Mouse (Mus musculus): Measurements from ENCODE around the gene Serpinb9b. TPM values are rescaled to one million over a fixed set of nuclear protein-coding genes. Genes with fewer than 3 reads are reported as not detected.
"Not testable (repeated sequence)": the region's sequence is repeated elsewhere in the genome, so short reads cannot be mapped to it uniquely, and the experiment has no call there.

The Serpinb9b gene
- polyA plus RNA-seq, 1 experiment from 2014 or later = 0.29 TPM

- no peak overlapping the region for H3K27ac ChIP-seq (ENCODE audit: low read depth, low read length)
- no peaks in the 10 kb centered on the region for H3K9me3 ChIP-seq (ENCODE audit: control insufficient read depth, low read length)
- 58% methylated on average over 2 of the region's 2 CpGs for WGBS
- H3K27me3 ChIP-seq (ENCODE audit: control insufficient read depth, insufficient read depth, low read length) = no peaks in the 10 kb centered on the region
- H3K9ac ChIP-seq (replicated peaks; ENCODE audit: low read depth, low read length) = no peak overlapping the region
- ATAC-seq (ENCODE audit: low read depth) = no peak
- H3K36me3 ChIP-seq (ENCODE audit: control insufficient read depth, insufficient read depth, low read length) = no peaks in the 10 kb centered on the region
- H3K4me3 ChIP-seq (ENCODE audit: low read depth, low read length) = no peak overlapping the region
- no peak overlapping the region for H3K4me2 ChIP-seq (ENCODE audit: low read depth, low read length)
- no peaks in the 10 kb centered on the region for H3K4me1 ChIP-seq (ENCODE audit: control insufficient read depth, insufficient read depth, low read length)
Observed at GRCm38 (mm10) chr13:33028146-33028545, 930 bp downstream of the Serpinb9b start.

- no peak overlapping the region for H3K9ac ChIP-seq (replicated peaks; ENCODE audit: low read depth, low read length)
- no peaks in the 10 kb centered on the region for H3K9me3 ChIP-seq (ENCODE audit: control insufficient read depth, low read length)
- H3K27ac ChIP-seq (ENCODE audit: low read depth, low read length) = no peak overlapping the region
- no peaks in the 10 kb centered on the region for H3K4me1 ChIP-seq (ENCODE audit: control insufficient read depth, insufficient read depth, low read length)
- H3K4me2 ChIP-seq (ENCODE audit: low read depth, low read length) = no peak overlapping the region
- no peak for ATAC-seq (ENCODE audit: low read depth)
- no peak overlapping the region for H3K4me3 ChIP-seq (ENCODE audit: low read depth, low read length)
- WGBS = 79% methylated on average over 2 of the region's 2 CpGs
- H3K36me3 ChIP-seq (ENCODE audit: control insufficient read depth, insufficient read depth, low read length) = no peaks in the 10 kb centered on the region
- no peaks in the 10 kb centered on the region for H3K27me3 ChIP-seq (ENCODE audit: control insufficient read depth, insufficient read depth, low read length)
Observed at GRCm38 (mm10) chr13:33028550-33028949, 1.3 kb downstream of the Serpinb9b start.

- WGBS = 96% methylated on average over 2 of the region's 2 CpGs
- H3K4me1 ChIP-seq (ENCODE audit: control insufficient read depth, insufficient read depth, low read length); H3K36me3 ChIP-seq (ENCODE audit: control insufficient read depth, insufficient read depth, low read length); H3K9me3 ChIP-seq (ENCODE audit: control insufficient read depth, low read length); H3K27ac ChIP-seq (ENCODE audit: low read depth, low read length); ATAC-seq (ENCODE audit: low read depth); H3K27me3 ChIP-seq (ENCODE audit: control insufficient read depth, insufficient read depth, low read length); H3K9ac ChIP-seq (replicated peaks; ENCODE audit: low read depth, low read length); H3K4me2 ChIP-seq (ENCODE audit: low read depth, low read length); H3K4me3 ChIP-seq (ENCODE audit: low read depth, low read length): not testable (repeated sequence)
Observed at GRCm38 (mm10) chr13:33029478-33029877, 2.3 kb downstream of the Serpinb9b start.

GRCm38 (mm10) chr13:33030281-33030680 lies 3.1 kb downstream of the Serpinb9b start:
- H3K27me3 ChIP-seq (ENCODE audit: control insufficient read depth, insufficient read depth, low read length) = no peaks in the 10 kb centered on the region
- H3K4me3 ChIP-seq (ENCODE audit: low read depth, low read length) = no peak overlapping the region
- H3K4me2 ChIP-seq (ENCODE audit: low read depth, low read length) = no peak overlapping the region
- no peaks in the 10 kb centered on the region for H3K36me3 ChIP-seq (ENCODE audit: control insufficient read depth, insufficient read depth, low read length)
- H3K9me3 ChIP-seq (ENCODE audit: control insufficient read depth, low read length) = no peaks in the 10 kb centered on the region
- ATAC-seq (ENCODE audit: low read depth) = no peak
- no peak overlapping the region for H3K27ac ChIP-seq (ENCODE audit: low read depth, low read length)
- no peaks in the 10 kb centered on the region for H3K4me1 ChIP-seq (ENCODE audit: control insufficient read depth, insufficient read depth, low read length)
- 91% methylated on average over 2 of the region's 3 CpGs for WGBS
- no peak overlapping the region for H3K9ac ChIP-seq (replicated peaks; ENCODE audit: low read depth, low read length)

- Histone ChIP-seq H3K9me3 (ENCODE audit: control insufficient read depth, low read length) (no peaks in the 10 kb centered on the region), H3K4me1 (ENCODE audit: control insufficient read depth, insufficient read depth, low read length) (no peaks in the 10 kb centered on the region), H3K4me3 (ENCODE audit: low read depth, low read length) (no peak overlapping the region), H3K9ac (replicated peaks; ENCODE audit: low read depth, low read length) (no peak overlapping the region), H3K4me2 (ENCODE audit: low read depth, low read length) (no peak overlapping the region), H3K27ac (ENCODE audit: low read depth, low read length) (no peak overlapping the region), H3K27me3 (ENCODE audit: control insufficient read depth, insufficient read depth, low read length) (no peaks in the 10 kb centered on the region), H3K36me3 (ENCODE audit: control insufficient read depth, insufficient read depth, low read length) (no peaks in the 10 kb centered on the region)
- ATAC-seq (ENCODE audit: low read depth) = no peak
- 92% methylated on average over 1 of the region's 1 CpGs for WGBS
Observed at GRCm38 (mm10) chr13:33035506-33035905, 8.3 kb downstream of the Serpinb9b start.

GRCm38 (mm10) chr13:33043542-33043941 lies 16.3 kb downstream of the Serpinb9b start:
- Histone ChIP-seq H3K4me2 (ENCODE audit: low read depth, low read length) (no peak overlapping the region), H3K36me3 (ENCODE audit: control insufficient read depth, insufficient read depth, low read length) (no peaks in the 10 kb centered on the region), H3K27ac (ENCODE audit: low read depth, low read length) (no peak overlapping the region), H3K27me3 (ENCODE audit: control insufficient read depth, insufficient read depth, low read length) (no peaks in the 10 kb centered on the region), H3K9ac (replicated peaks; ENCODE audit: low read depth, low read length) (no peak overlapping the region), H3K4me3 (ENCODE audit: low read depth, low read length) (no peak overlapping the region), H3K4me1 (ENCODE audit: control insufficient read depth, insufficient read depth, low read length) (no peaks in the 10 kb centered on the region), H3K9me3 (ENCODE audit: control insufficient read depth, low read length) (no peaks in the 10 kb centered on the region)
- WGBS = 99% methylated on average over 3 of the region's 3 CpGs
- no peak for ATAC-seq (ENCODE audit: low read depth)

GRCm38 (mm10) chr13:33047234-33047633 lies 20.0 kb downstream of the Serpinb9b start:
- H3K4me1 ChIP-seq (ENCODE audit: control insufficient read depth, insufficient read depth, low read length) = no peaks in the 10 kb centered on the region
- H3K4me2 ChIP-seq (ENCODE audit: low read depth, low read length) = no peak overlapping the region
- 84% methylated on average over 2 of the region's 2 CpGs for WGBS
- no peak overlapping the region for H3K9ac ChIP-seq (replicated peaks; ENCODE audit: low read depth, low read length)
- H3K27ac ChIP-seq (ENCODE audit: low read depth, low read length) = no peak overlapping the region
- ATAC-seq (ENCODE audit: low read depth) = no peak
- H3K36me3 ChIP-seq (ENCODE audit: control insufficient read depth, insufficient read depth, low read length) = no peaks in the 10 kb centered on the region
- no peak overlapping the region for H3K4me3 ChIP-seq (ENCODE audit: low read depth, low read length)
- H3K9me3 ChIP-seq (ENCODE audit: control insufficient read depth, low read length) = no peaks in the 10 kb centered on the region
- H3K27me3 ChIP-seq (ENCODE audit: control insufficient read depth, insufficient read depth, low read length) = no peaks in the 10 kb centered on the region

GRCm38 (mm10) chr13:33048187-33048586 lies 21.0 kb downstream of the Serpinb9b start:
- no peak overlapping the region for H3K9ac ChIP-seq (replicated peaks; ENCODE audit: low read depth, low read length)
- H3K27ac ChIP-seq (ENCODE audit: low read depth, low read length) = no peak overlapping the region
- H3K4me1 ChIP-seq (ENCODE audit: control insufficient read depth, insufficient read depth, low read length) = no peaks in the 10 kb centered on the region
- 78% methylated on average over 4 of the region's 4 CpGs for WGBS
- no peaks in the 10 kb centered on the region for H3K27me3 ChIP-seq (ENCODE audit: control insufficient read depth, insufficient read depth, low read length)
- ATAC-seq (ENCODE audit: low read depth) = no peak
- no peak overlapping the region for H3K4me2 ChIP-seq (ENCODE audit: low read depth, low read length)
- no peaks in the 10 kb centered on the region for H3K36me3 ChIP-seq (ENCODE audit: control insufficient read depth, insufficient read depth, low read length)
- H3K4me3 ChIP-seq (ENCODE audit: low read depth, low read length) = no peak overlapping the region
- no peaks in the 10 kb centered on the region for H3K9me3 ChIP-seq (ENCODE audit: control insufficient read depth, low read length)

- no peaks in the 10 kb centered on the region for H3K4me1 ChIP-seq (ENCODE audit: control insufficient read depth, insufficient read depth, low read length)
- H3K36me3 ChIP-seq (ENCODE audit: control insufficient read depth, insufficient read depth, low read length) = no peaks in the 10 kb centered on the region
- H3K9ac ChIP-seq (replicated peaks; ENCODE audit: low read depth, low read length) = no peak overlapping the region
- ATAC-seq (ENCODE audit: low read depth) = no peak
- H3K27ac ChIP-seq (ENCODE audit: low read depth, low read length) = no peak overlapping the region
- 86% methylated on average over 3 of the region's 3 CpGs for WGBS
- H3K27me3 ChIP-seq (ENCODE audit: control insufficient read depth, insufficient read depth, low read length) = no peaks in the 10 kb centered on the region
- no peak overlapping the region for H3K4me3 ChIP-seq (ENCODE audit: low read depth, low read length)
- H3K9me3 ChIP-seq (ENCODE audit: control insufficient read depth, low read length) = no peaks in the 10 kb centered on the region
- no peak overlapping the region for H3K4me2 ChIP-seq (ENCODE audit: low read depth, low read length)
Observed at GRCm38 (mm10) chr13:33051697-33052096, 24.5 kb downstream of the Serpinb9b start.

- 81% methylated on average over 1 of the region's 1 CpGs for WGBS
- Histone ChIP-seq H3K27me3 (ENCODE audit: control insufficient read depth, insufficient read depth, low read length) (no peaks in the 10 kb centered on the region), H3K4me2 (ENCODE audit: low read depth, low read length) (no peak overlapping the region), H3K9ac (replicated peaks; ENCODE audit: low read depth, low read length) (no peak overlapping the region), H3K36me3 (ENCODE audit: control insufficient read depth, insufficient read depth, low read length) (no peaks in the 10 kb centered on the region), H3K4me1 (ENCODE audit: control insufficient read depth, insufficient read depth, low read length) (no peaks in the 10 kb centered on the region), H3K9me3 (ENCODE audit: control insufficient read depth, low read length) (no peaks in the 10 kb centered on the region), H3K4me3 (ENCODE audit: low read depth, low read length) (no peak overlapping the region), H3K27ac (ENCODE audit: low read depth, low read length) (no peak overlapping the region)
- no peak for ATAC-seq (ENCODE audit: low read depth)
Observed at GRCm38 (mm10) chr13:33063048-33063447, 35.8 kb downstream of the Serpinb9b start.

All from neural tube, embryonic 14.5 days (tissue).